In genomic region chr17:27445364-27446075, GRCm38 (mm10) we compare ENCODE assay signal across 10 mouse cellular contexts.
DNase-seq lines count a peak whose midpoint lies in the region; ATAC-seq lines count a peak whose summit lies in the region.
"Had no signal": no experiment of that assay in that cellular context is flagged by ENCODE, and none has a peak within 500 bp of the region (broad histone marks: within the 10 kb centered on the region; RNA-seq: fewer than 3 reads in every experiment).

No protein-coding gene starts in this region.

- no peaks in the 10 kb centered on the region for H3K9me3 ChIP-seq in heart, embryonic 12.5 days (replicated peaks)
- no peaks in the 10 kb centered on the region for H3K9me3 ChIP-seq in neural tube, embryonic 15.5 days (replicated peaks)

- H3K27me3 ChIP-seq in heart, embryonic 12.5 days (replicated peaks), result peaks cover 48% of the 10 kb centered on the region; the same call in 1 of the 2 replicates
- H3K27me3 ChIP-seq in neural tube, embryonic 15.5 days (replicated peaks), result no peaks in the 10 kb centered on the region

- no peak overlapping the region for H3K9ac ChIP-seq in heart, embryonic 12.5 days
- H3K9ac ChIP-seq in neural tube, embryonic 15.5 days (replicated peaks), result 0 out of 2 replicates have a peak overlapping the region, but pooled peaks have one; percentile 12
- H3K9ac ChIP-seq: lung, embryonic 14.5 days had no signal

- DNase-seq in heart, adult 18-20 months, result peak; percentile 51 to 68
- DNase-seq in heart, adult 9 months (ENCODE audit: low spot score in 2 of 2), result peak; percentile 29 to 46
- DNase-seq in kidney, adult 11 months, result peak; percentile 60
- no peak for DNase-seq in right cerebral cortex, postnatal 14 days
- DNase-seq in thymus, adult 18-20 months, result no peak
- no peak for DNase-seq in layer of hippocampus, adult 8-10 months (ENCODE audit: low spot score in 2 of 2)
- DNase-seq: layer of hippocampus, adult 9-11 months; lung, embryonic 14.5 days had no signal

- no peak overlapping the region for H3K27ac ChIP-seq in heart, embryonic 12.5 days (ENCODE audit: poor library complexity, severe bottlenecking)
- peak overlapping the region; percentile 60; the same call in 1 of the 2 replicates for H3K27ac ChIP-seq in neural tube, embryonic 15.5 days (replicated peaks)

- H3K4me1 ChIP-seq in heart, embryonic 12.5 days (replicated peaks), result peaks cover 20% of the 10 kb centered on the region
- H3K4me1 ChIP-seq in neural tube, embryonic 15.5 days, result peaks cover 27% of the 10 kb centered on the region

- no peaks in the 10 kb centered on the region for H3K36me3 ChIP-seq in heart, embryonic 12.5 days
- no peaks in the 10 kb centered on the region for H3K36me3 ChIP-seq in neural tube, embryonic 15.5 days

- no peak overlapping the region for H3K4me3 ChIP-seq in heart, embryonic 12.5 days
- H3K4me3 ChIP-seq in neural tube, embryonic 15.5 days (replicated peaks), result no peak overlapping the region

- no peak overlapping the region for H3K4me2 ChIP-seq in heart, embryonic 12.5 days
- H3K4me2 ChIP-seq in neural tube, embryonic 15.5 days, result no peak overlapping the region
- H3K4me2 ChIP-seq: lung, embryonic 14.5 days had no signal

- no peak for ATAC-seq in heart, embryonic 12.5 days (ENCODE audit: insufficient number of reproducible peaks, low FRiP score)
- ATAC-seq in neural tube, embryonic 15.5 days (ENCODE audit: low FRiP score), result peak; percentile 34; the same call in 1 of the 2 replicates

- WGBS in heart, embryonic 12.5 days, result 50% methylated on average over 17 of the region's 17 CpGs
- 22% methylated on average over 17 of the region's 17 CpGs for WGBS in neural tube, embryonic 15.5 days

Comparison
In these comparisons a context has a peak if more than half of its experiments do, and no peak if none do; other contexts are left out.
1. DNase-seq: peak in heart, adult 18-20 months (2 of 2), heart, adult 9 months (2 of 2) and kidney, adult 11 months (single experiment); none in right cerebral cortex, postnatal 14 days (single experiment), thymus, adult 18-20 months (0 of 2) and layer of hippocampus, adult 8-10 months (0 of 2).